Mouse (Mus musculus): ENCODE data around the gene Elob. TPM values are rescaled to one million over a fixed set of nuclear protein-coding genes. Genes with fewer than 3 reads are reported as not detected.
A peak's percentile ranks its signal among the peaks of the same experiment; 100 is the strongest.

Gene Elob
- total RNA-seq (2021): 100 to 1,000 TPM; 332 to 341 TPM
- long read RNA-seq, experiment 1, transcript Elob-202 (3 exons, 581 nt): minor isoform, 31 of 277 reads
- long read RNA-seq, experiment 1, transcript Elob-204 (4 exons, 414 nt): minor isoform, 11 of 277 reads
- long read RNA-seq, experiment 1, transcript Elob-201 (4 exons, 537 nt): major isoform, 224 of 277 reads
- long read RNA-seq, experiment 1, partial matches to known transcripts: 9 of 277 reads
- long read RNA-seq, experiment 1, other reads (novel, unspliced or antisense): 0 of 277 reads
- long read RNA-seq, experiment 2, transcript Elob-201 (4 exons, 537 nt): major isoform, 290 of 354 reads
- long read RNA-seq, experiment 2, transcript Elob-202 (3 exons, 581 nt): minor isoform, 40 of 354 reads
- long read RNA-seq, experiment 2, transcript Elob-204 (4 exons, 414 nt): minor isoform, 13 of 354 reads
- long read RNA-seq, experiment 2, partial matches to known transcripts: 9 of 354 reads
- long read RNA-seq, experiment 2, other reads (novel, unspliced or antisense): 0 of 354 reads

GRCm38 (mm10) chr17:23829064-23829619, at the start of gene Elob:
TSS of gene Elob (minus strand) at chr17:23829136.
- H3K4me3 ChIP-seq: peak within 1 kb of the TSS; percentile 92
- peak; percentile 81 to 83 for DNase-seq (ENCODE audit: low spot score in 2 of 2)
- peak within 1 kb of the TSS; percentile 100 for H3K27ac ChIP-seq
- TF ChIP-seq CTCF (conservative IDR thresholded peaks at IDR 0.05): peak; percentile 86

DNA sequence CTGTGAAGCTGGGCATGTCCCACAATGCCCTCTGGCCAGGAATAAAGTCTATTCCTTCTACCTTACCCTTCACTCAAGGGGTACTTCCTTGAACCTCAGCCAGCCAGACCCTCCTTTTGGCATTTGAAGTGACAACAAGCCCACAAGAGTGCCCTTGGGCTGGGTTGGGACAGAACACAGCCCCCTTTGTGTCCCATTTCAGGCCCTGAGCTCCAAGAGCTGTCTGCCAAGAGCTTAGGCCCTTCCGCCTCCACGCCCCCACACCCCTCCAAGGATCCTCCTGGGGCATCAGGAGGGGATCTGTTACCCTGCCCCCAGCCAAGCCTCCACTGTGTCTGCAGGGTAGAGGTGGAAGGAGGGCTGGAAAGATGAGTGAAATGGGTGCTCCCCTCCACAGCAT, 48.2 kb upstream of the Elob start:
- H3K27ac ChIP-seq: 0 out of 2 replicates have a peak overlapping the region, but pooled peaks have one; percentile 43
- TF ChIP-seq CTCF (conservative IDR thresholded peaks at IDR 0.05): no peak
- H3K4me3 ChIP-seq: no peak overlapping the region
- DNase-seq (ENCODE audit: low spot score in 2 of 2): peak in 1 of 2 experiments; percentile 17

GRCm38 (mm10) chr17:23876741-23877140, 47.8 kb upstream of the Elob start:
- TF ChIP-seq CTCF (conservative IDR thresholded peaks at IDR 0.05): peak; percentile 35
- 0 out of 2 replicates have a peak overlapping the region, but pooled peaks have one; percentile 43 for H3K27ac ChIP-seq
- DNase-seq (ENCODE audit: low spot score in 2 of 2): peak in 1 of 2 experiments; percentile 51
- H3K4me3 ChIP-seq: no peak overlapping the region

GRCm38 (mm10) chr17:23873884-23874856, 45.2 kb upstream of the Elob start:
- H3K27ac ChIP-seq: no peak overlapping the region
- peak; percentile 84 for TF ChIP-seq CTCF (conservative IDR thresholded peaks at IDR 0.05)
- no peak for DNase-seq (ENCODE audit: low spot score in 2 of 2)
- H3K4me3 ChIP-seq: no peak overlapping the region

DNA sequence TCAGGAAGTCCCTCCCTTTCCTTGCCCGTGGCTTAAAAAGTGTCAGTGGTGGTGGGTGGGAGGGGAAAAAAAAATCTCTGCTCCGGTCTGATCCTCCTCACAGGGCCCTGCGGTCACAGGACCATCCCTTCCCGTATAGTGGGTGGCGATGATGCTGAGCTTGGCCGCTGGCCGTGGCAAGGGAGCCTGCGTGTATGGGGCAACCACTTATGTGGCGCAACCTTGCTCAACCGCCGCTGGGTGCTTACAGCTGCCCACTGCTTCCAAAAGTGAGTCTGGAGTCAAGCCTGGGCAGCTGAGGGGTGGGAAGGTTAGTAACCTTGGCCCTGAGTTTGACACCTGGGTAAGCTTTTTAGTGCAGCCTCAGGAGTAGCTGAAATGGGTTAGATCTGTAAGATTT, 39.6 kb upstream of the Elob start:
- DNase-seq (ENCODE audit: low spot score in 2 of 2): no peak
- no peak overlapping the region for H3K27ac ChIP-seq
- TF ChIP-seq CTCF (conservative IDR thresholded peaks at IDR 0.05): no peak
- H3K4me3 ChIP-seq: no peak overlapping the region

- H3K27ac ChIP-seq: no peak within 1 kb of the TSS
- no peak within 1 kb of the TSS for H3K4me3 ChIP-seq
- TF ChIP-seq CTCF (conservative IDR thresholded peaks at IDR 0.05): no peak
- DNase-seq (ENCODE audit: low spot score in 2 of 2): no peak
Measured at GRCm38 (mm10) chr17:23867756-23868155, 38.8 kb upstream of the Elob start, which contains the start of gene Prss21. TSS of gene Prss21 (plus strand) at chr17:23868056.

GRCm38 (mm10) chr17:23862926-23863325, 34.0 kb upstream of the Elob start:
- no peak overlapping the region for H3K27ac ChIP-seq
- H3K4me3 ChIP-seq: no peak overlapping the region
- DNase-seq (ENCODE audit: low spot score in 2 of 2): no peak
- TF ChIP-seq CTCF (conservative IDR thresholded peaks at IDR 0.05): no peak

DNA sequence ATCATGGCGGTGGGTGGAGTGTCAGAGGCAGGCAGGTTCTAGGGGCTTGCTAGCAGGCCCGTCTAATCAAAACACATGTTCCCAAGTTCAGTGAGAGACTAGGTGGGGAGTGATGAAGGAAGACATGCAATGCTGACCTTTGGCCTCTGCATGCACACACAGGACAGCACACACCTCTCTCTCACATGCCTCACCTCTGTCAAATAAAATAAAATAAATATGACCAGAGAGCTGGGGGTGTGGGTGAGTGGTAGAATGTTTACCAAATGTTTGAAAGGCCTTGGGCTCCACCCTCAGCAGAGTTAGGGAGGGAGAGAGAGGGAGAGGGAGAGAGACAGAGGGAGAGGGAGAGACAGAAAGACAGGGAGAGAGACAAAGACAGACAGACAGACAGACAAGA, 29.0 kb upstream of the Elob start:
- no peak for DNase-seq (ENCODE audit: low spot score in 2 of 2)
- no peak for TF ChIP-seq CTCF (conservative IDR thresholded peaks at IDR 0.05)
- no peak overlapping the region for H3K4me3 ChIP-seq
- H3K27ac ChIP-seq: no peak overlapping the region

DNA sequence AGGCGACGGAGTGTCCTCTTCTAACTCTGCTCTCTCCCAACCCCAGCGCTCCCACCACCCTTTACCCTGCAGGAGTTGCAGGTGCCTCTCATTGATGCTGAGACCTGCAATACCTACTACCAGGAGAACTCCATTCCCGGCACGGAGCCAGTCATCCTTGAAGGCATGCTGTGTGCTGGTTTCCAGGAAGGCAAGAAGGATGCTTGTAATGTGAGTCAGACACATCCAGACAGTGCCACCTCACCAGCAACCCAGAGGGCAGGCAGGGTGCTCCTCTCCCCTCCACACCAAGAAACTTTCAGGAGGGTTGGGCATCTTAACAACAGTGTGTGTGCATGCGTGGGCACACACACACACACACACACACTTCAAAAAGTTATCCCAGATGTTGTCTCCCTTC, 28.3 kb upstream of the Elob start:
- TF ChIP-seq CTCF (conservative IDR thresholded peaks at IDR 0.05): no peak
- no peak for DNase-seq (ENCODE audit: low spot score in 2 of 2)
- Histone ChIP-seq H3K4me3 (no peak overlapping the region), H3K27ac (no peak overlapping the region)

GRCm38 (mm10) chr17:23854229-23854765, 25.4 kb upstream of the Elob start:
- TF ChIP-seq CTCF (conservative IDR thresholded peaks at IDR 0.05): no peak
- H3K4me3 ChIP-seq: no peak overlapping the region

GRCm38 (mm10) chr17:23853292-23853691, 24.4 kb upstream of the Elob start:
- H3K27ac ChIP-seq: no peak overlapping the region
- no peak overlapping the region for H3K4me3 ChIP-seq
- peak in 1 of 2 experiments; percentile 32 for DNase-seq (ENCODE audit: low spot score in 2 of 2)
- TF ChIP-seq CTCF (conservative IDR thresholded peaks at IDR 0.05): peak; percentile 67

More at GRCm38 (mm10) chr17:23854229-23854765, 25.4 kb upstream of the Elob start:
- no peak overlapping the region for H3K27ac ChIP-seq
- no peak for DNase-seq (ENCODE audit: low spot score in 2 of 2)
